Mouse (Mus musculus): ENCODE data around the gene Flvcr1. TPM values are rescaled to one million over a fixed set of nuclear protein-coding genes. Genes with fewer than 3 reads are reported as not detected.
"Not testable (repeated sequence)": the region's sequence is repeated elsewhere in the genome, so short reads cannot be mapped to it uniquely, and the experiment has no call there.

The Flvcr1 gene
- polyA plus RNA-seq, 1 experiment from 2014 or later, result 6.0 TPM

DNA sequence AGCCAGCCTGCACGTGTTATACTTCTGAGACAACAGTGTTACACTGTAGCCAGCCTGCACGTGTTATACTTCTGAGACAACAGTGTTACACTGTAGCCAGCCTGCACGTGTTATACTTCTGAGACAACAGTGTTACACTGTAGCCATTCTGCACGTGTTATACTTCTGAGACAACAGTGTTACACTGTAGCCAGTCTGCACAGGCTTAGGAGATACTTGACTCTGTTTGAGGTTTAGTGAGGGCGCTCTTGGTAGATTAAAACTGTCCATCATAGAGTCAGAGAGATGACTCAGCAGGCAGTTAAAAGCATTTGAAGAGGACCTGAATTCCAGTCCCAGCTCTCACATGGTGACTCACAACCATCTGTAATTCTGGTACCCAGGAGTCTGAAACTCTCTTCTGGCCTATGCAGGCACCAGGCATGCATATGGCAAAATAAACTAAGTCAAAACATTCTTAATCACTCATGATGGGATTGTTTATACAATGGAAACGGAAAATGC, 5.0 kb upstream of the Flvcr1 start:
- not testable (repeated sequence) for ATAC-seq; H3K4me2 ChIP-seq (ENCODE audit: low read length); H3K4me3 ChIP-seq (ENCODE audit: low read depth, low read length); H3K36me3 ChIP-seq (ENCODE audit: control insufficient read depth, insufficient read depth, low read length); H3K4me1 ChIP-seq (ENCODE audit: control insufficient read depth, insufficient read depth, low read length); DNase-seq (ENCODE audit: low spot score); H3K9ac ChIP-seq (ENCODE audit: low read length); H3K27me3 ChIP-seq (replicated peaks; ENCODE audit: control insufficient read depth, insufficient read depth, low read length); H3K9me3 ChIP-seq (replicated peaks; ENCODE audit: control insufficient read depth, low read length); H3K27ac ChIP-seq (ENCODE audit: low read depth, low read length)
- 76% methylated on average over 6 of the region's 6 CpGs for WGBS

DNA sequence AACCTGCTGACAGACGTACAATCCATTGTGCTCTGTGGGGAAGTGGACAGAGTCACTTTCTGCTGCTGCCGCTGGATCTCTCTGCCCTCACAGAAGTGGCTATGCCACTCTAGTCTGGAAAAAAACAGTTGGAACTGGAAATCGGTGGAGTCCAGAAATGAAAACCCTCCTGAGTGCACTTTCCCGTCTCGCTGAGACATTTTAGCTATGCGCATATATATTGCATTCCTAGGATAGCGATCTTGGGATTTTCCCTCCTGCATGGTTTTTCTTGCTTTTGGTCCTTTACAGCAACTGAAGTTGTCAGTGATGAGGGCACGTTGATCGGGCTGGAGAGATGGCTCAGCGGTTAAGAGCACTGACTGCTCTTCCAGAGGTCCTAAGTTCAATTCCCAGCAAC, 4.2 kb upstream of the Flvcr1 start:
- H3K27ac ChIP-seq (ENCODE audit: low read depth, low read length), result no peak overlapping the region
- no peak overlapping the region for H3K4me2 ChIP-seq (ENCODE audit: low read length)
- no peak for ATAC-seq
- WGBS, result 67% methylated on average over 10 of the region's 10 CpGs
- peaks cover 8% of the 10 kb centered on the region for H3K4me1 ChIP-seq (ENCODE audit: control insufficient read depth, insufficient read depth, low read length)
- DNase-seq (ENCODE audit: low spot score), result no peak
- H3K9ac ChIP-seq (ENCODE audit: low read length), result no peak overlapping the region
- H3K9me3 ChIP-seq (replicated peaks; ENCODE audit: control insufficient read depth, low read length), result no peaks in the 10 kb centered on the region
- H3K4me3 ChIP-seq (ENCODE audit: low read depth, low read length), result no peak overlapping the region
- no peaks in the 10 kb centered on the region for H3K27me3 ChIP-seq (replicated peaks; ENCODE audit: control insufficient read depth, insufficient read depth, low read length)
- H3K36me3 ChIP-seq (ENCODE audit: control insufficient read depth, insufficient read depth, low read length), result no peaks in the 10 kb centered on the region

DNA sequence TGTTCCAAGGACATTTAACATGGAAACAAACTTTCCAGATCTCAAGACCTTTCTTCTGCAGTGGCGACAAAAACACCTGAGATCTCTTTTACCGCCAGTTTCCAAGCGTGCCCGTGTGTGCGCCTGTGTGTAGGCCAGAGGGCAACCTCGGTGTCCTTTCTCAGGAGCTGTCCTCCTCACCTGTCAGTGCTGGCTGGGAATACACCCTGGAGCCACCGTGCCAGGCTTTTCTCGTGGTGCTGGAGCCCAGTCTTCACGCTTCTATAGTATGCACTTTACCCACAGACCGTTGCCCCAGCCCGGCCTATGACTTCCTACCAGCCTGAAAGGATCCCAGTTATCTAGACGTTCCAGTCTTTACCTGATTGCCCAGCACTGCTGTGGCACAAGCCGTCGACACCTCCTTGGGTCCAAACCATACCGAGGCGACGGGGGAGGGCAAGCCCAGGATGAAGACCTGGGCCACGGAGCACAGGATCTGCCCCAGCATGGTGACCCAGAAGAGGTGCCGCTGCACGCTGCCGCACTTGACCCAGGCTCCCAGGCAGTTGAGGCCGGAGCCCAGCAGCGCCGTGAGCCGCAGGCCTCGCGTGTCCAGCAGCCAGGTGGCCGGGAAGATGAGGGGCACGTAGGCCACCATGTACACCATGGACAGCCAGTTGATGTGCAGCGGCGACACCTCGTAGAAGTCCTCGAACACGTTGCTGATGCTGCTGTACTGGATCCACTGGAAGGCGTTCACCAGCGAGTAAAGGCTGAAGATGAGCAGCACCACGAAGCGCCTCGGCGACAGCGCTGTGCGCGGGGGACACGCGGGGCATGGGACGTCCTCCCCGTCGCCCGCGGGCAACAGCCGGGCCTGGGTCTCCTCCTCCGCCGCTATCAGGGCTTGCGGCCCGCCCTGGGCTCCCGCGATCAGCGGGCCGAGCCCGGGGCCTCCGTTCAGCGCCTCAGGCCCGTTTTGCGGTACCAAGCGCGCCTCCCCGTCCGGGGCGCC, 644 bp downstream of the Flvcr1 start:
- Histone ChIP-seq H3K4me3 (ENCODE audit: low read depth, low read length) (peak overlapping the region; percentile 73), H3K27ac (ENCODE audit: low read depth, low read length) (peak overlapping the region; percentile 80; the same call in 1 of the 2 replicates), H3K9ac (ENCODE audit: low read length) (peak overlapping the region; percentile 84), H3K27me3 (replicated peaks; ENCODE audit: control insufficient read depth, insufficient read depth, low read length) (no peaks in the 10 kb centered on the region), H3K4me1 (ENCODE audit: control insufficient read depth, insufficient read depth, low read length) (peaks cover 13% of the 10 kb centered on the region), H3K9me3 (replicated peaks; ENCODE audit: control insufficient read depth, low read length) (no peaks in the 10 kb centered on the region), H3K36me3 (ENCODE audit: control insufficient read depth, insufficient read depth, low read length) (peaks cover 2% of the 10 kb centered on the region; the same call in 1 of the 2 replicates), H3K4me2 (ENCODE audit: low read length) (peak overlapping the region; percentile 98)
- no peak; the same call in 1 of the 2 replicates for ATAC-seq
- WGBS, result 1% methylated on average over 60 of the region's 69 CpGs
- DNase-seq (ENCODE audit: low spot score), result no peak

DNA sequence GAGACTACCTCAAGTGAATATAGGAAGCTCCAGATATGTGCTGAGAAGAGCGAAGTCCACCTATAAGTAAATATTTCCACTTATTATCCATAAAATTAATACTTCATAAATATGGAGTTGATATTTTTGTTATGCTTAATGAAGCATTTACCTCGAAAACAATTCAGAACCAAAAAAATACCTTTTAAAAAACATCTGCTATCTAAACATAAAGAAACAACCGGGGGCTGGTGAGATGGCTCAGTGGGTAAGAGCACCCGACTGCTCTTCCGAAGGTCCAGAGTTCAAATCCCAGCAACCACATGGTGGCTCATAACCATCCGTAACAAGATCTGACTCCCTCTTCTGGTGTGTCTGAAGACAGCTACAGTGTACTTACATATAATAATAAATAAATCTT, 2.2 kb downstream of the Flvcr1 start:
- DNase-seq (ENCODE audit: low spot score); H3K27me3 ChIP-seq (replicated peaks; ENCODE audit: control insufficient read depth, insufficient read depth, low read length); H3K4me2 ChIP-seq (ENCODE audit: low read length); H3K4me3 ChIP-seq (ENCODE audit: low read depth, low read length); H3K9me3 ChIP-seq (replicated peaks; ENCODE audit: control insufficient read depth, low read length); H3K9ac ChIP-seq (ENCODE audit: low read length); H3K36me3 ChIP-seq (ENCODE audit: control insufficient read depth, insufficient read depth, low read length); ATAC-seq; H3K27ac ChIP-seq (ENCODE audit: low read depth, low read length): not testable (repeated sequence)
- WGBS, result 94% methylated on average over 5 of the region's 6 CpGs
- H3K4me1 ChIP-seq (ENCODE audit: control insufficient read depth, insufficient read depth, low read length), result peaks cover 13% of the 10 kb centered on the region

DNA sequence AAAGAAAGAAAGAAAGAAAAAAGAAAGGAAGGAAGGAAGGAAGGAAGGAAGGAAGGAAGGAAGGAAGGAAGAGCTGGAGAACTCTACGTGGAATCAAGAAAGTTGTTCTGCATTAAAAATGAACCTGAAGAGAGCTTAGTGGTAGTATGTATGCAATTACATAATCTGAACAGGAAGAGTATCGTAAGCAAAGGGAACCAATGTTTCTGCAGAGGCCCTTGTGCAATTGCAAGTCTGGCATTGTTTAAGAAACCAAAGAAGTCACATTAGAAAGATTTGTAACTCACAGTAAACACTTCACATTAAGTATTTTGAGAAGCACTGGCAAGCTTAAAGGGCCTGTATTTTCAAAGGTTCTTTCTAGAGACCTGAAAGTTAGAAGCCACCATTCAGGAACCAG, 2.8 kb downstream of the Flvcr1 start:
- Histone ChIP-seq H3K27me3 (replicated peaks; ENCODE audit: control insufficient read depth, insufficient read depth, low read length) (no peaks in the 10 kb centered on the region), H3K4me2 (ENCODE audit: low read length) (no peak overlapping the region), H3K4me3 (ENCODE audit: low read depth, low read length) (no peak overlapping the region), H3K9ac (ENCODE audit: low read length) (no peak overlapping the region), H3K36me3 (ENCODE audit: control insufficient read depth, insufficient read depth, low read length) (peaks cover 2% of the 10 kb centered on the region; the same call in 1 of the 2 replicates), H3K4me1 (ENCODE audit: control insufficient read depth, insufficient read depth, low read length) (peaks cover 13% of the 10 kb centered on the region), H3K9me3 (replicated peaks; ENCODE audit: control insufficient read depth, low read length) (no peaks in the 10 kb centered on the region), H3K27ac (ENCODE audit: low read depth, low read length) (no peak overlapping the region)
- ATAC-seq (no peak), DNase-seq (ENCODE audit: low spot score) (no peak)
- 91% methylated on average over 2 of the region's 2 CpGs for WGBS

DNA sequence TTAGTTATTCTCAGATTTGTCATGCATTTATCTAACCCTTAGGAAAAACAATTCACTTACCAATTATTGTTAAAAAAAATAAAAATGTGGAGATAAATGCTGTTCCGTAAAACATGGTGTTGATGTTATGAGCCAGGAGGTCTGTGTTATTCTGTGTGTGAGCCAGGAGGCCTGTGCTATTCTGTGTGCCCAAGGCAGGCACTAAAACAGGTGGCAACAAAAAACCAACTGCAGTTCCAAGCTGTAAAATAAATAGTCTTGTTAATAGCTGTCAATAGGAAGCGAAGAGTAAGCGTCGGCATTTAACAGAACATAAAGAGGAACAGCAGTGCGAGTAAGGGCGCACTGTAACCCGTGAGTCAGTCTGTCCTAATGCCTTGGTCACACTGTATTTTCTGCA, 4.9 kb downstream of the Flvcr1 start:
- no peaks in the 10 kb centered on the region for H3K27me3 ChIP-seq (replicated peaks; ENCODE audit: control insufficient read depth, insufficient read depth, low read length)
- H3K4me2 ChIP-seq (ENCODE audit: low read length), result no peak overlapping the region
- no peak overlapping the region for H3K27ac ChIP-seq (ENCODE audit: low read depth, low read length)
- ATAC-seq (no peak), DNase-seq (ENCODE audit: low spot score) (peak; percentile 37)
- no peaks in the 10 kb centered on the region for H3K9me3 ChIP-seq (replicated peaks; ENCODE audit: control insufficient read depth, low read length)
- no peak overlapping the region for H3K4me3 ChIP-seq (ENCODE audit: low read depth, low read length)
- peaks cover 6% of the 10 kb centered on the region; the same call in 1 of the 2 replicates for H3K4me1 ChIP-seq (ENCODE audit: control insufficient read depth, insufficient read depth, low read length)
- H3K9ac ChIP-seq (ENCODE audit: low read length), result no peak overlapping the region
- H3K36me3 ChIP-seq (ENCODE audit: control insufficient read depth, insufficient read depth, low read length), result peaks cover 2% of the 10 kb centered on the region; the same call in 1 of the 2 replicates
- WGBS, result 81% methylated on average over 7 of the region's 7 CpGs

DNA sequence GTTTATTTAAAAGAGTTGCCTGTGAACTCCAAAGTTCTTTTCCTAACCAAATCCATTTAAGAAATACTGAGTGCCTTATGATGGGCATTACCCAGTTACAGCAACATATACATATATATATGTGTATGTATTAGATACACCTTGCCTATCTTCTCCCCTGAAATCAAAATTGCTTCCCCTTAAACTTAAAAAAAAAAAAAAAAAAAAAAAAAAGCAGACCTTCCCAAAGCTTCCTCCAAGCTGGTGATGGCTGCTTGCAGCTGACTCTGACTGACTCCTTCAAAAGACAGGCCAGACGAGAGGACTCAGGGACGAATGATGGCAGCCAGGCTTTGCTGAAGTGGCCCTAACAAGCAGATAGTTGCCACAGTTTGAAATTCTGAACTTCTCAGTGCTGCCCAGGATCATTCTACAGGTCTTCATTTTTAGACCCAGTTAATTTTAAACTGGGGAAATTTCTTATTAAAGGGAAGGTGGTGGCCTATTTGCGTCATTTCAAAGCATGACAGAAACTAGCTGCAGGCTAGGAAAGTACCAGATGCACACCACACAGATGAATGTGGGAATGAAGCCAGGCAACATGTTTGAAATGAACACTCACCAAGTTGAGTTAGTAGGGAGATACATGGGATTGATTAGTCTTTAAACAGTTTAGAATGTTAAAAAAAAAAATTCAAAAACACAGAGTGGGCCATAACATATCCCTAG, 5.6 kb downstream of the Flvcr1 start:
- no peak overlapping the region for H3K4me3 ChIP-seq (ENCODE audit: low read depth, low read length)
- DNase-seq (ENCODE audit: low spot score) (peak; percentile 47), ATAC-seq (no peak)
- H3K9ac ChIP-seq (ENCODE audit: low read length), result no peak overlapping the region
- no peak overlapping the region for H3K4me2 ChIP-seq (ENCODE audit: low read length)
- H3K9me3 ChIP-seq (replicated peaks; ENCODE audit: control insufficient read depth, low read length), result no peaks in the 10 kb centered on the region
- WGBS, result 78% methylated on average over 3 of the region's 3 CpGs
- H3K27me3 ChIP-seq (replicated peaks; ENCODE audit: control insufficient read depth, insufficient read depth, low read length), result no peaks in the 10 kb centered on the region
- peaks cover 6% of the 10 kb centered on the region; the same call in 1 of the 2 replicates for H3K4me1 ChIP-seq (ENCODE audit: control insufficient read depth, insufficient read depth, low read length)
- H3K36me3 ChIP-seq (ENCODE audit: control insufficient read depth, insufficient read depth, low read length), result peaks cover 2% of the 10 kb centered on the region; the same call in 1 of the 2 replicates
- no peak overlapping the region for H3K27ac ChIP-seq (ENCODE audit: low read depth, low read length)

DNA sequence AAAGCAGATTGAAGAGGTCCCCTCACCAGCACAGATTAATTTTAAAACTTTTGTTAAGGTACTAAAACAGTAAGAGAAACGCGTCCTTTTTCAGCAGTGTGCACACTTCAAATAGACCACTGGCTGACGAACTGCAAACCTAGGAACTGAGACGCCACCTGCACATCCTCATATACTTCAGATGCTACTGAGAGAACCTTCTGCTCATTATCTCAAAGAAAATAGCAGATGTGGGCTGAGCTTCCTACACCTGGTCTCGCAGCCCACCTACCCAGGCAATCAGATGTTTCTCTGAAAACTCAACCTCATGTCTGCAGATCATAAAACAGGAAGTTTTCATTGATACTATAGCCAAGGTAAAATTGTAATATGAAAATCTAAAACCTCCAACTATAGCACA, 6.2 kb downstream of the Flvcr1 start:
- Histone ChIP-seq H3K27ac (ENCODE audit: low read depth, low read length) (no peak overlapping the region), H3K4me1 (ENCODE audit: control insufficient read depth, insufficient read depth, low read length) (peaks cover 2% of the 10 kb centered on the region; the same call in 1 of the 2 replicates), H3K27me3 (replicated peaks; ENCODE audit: control insufficient read depth, insufficient read depth, low read length) (no peaks in the 10 kb centered on the region), H3K4me2 (ENCODE audit: low read length) (no peak overlapping the region), H3K4me3 (ENCODE audit: low read depth, low read length) (no peak overlapping the region), H3K36me3 (ENCODE audit: control insufficient read depth, insufficient read depth, low read length) (peaks cover 5% of the 10 kb centered on the region; the same call in 1 of the 2 replicates), H3K9ac (ENCODE audit: low read length) (no peak overlapping the region), H3K9me3 (replicated peaks; ENCODE audit: control insufficient read depth, low read length) (no peaks in the 10 kb centered on the region)
- ATAC-seq (no peak), DNase-seq (ENCODE audit: low spot score) (no peak)
- 90% methylated on average over 5 of the region's 5 CpGs for WGBS
